Mouse (Mus musculus): ENCODE results near the gene Rpl22.

- TF ChIP-seq CTCF (IDR thresholded peaks at IDR 0.05; ENCODE audit: control insufficient read depth, insufficient read depth, low read length), result no peak
- TF ChIP-seq POLR2A (IDR thresholded peaks at IDR 0.05; ENCODE audit: borderline replicate concordance, control insufficient read depth, low read depth, low read length), result no peak
Measured at GRCm38 (mm10) chr4:152337772-152338171, 12.2 kb downstream of the Rpl22 start.

All from bone marrow, adult 2 months (tissue).